Mouse (Mus musculus) gastrocnemius, postnatal 14 days (tissue): ENCODE measurements around the gene Zp1. TPM values are rescaled to one million over a fixed set of nuclear protein-coding genes. Genes with fewer than 3 reads are reported as not detected.

ENCODE experiments used
- DNase-seq: peaks from one replicate; pipeline ENCODE4 v3.0.0; 2021; ENCODE audit warnings: mixed read lengths
- intact Hi-C: fragments of 180-260 bp; cut with DNase I; formaldehyde crosslinking; loops from one replicate; pipeline ENCODE4 v1.15.1; 2025; ENCODE audit warnings: low total_unique reads
- total RNA-seq, 2 experiments: library from RNA; stranded (reverse); gene quantifications; 2 replicates each; pipeline ENCODE4 v1.2.3; 2021

Gene Zp1
- total RNA-seq, 2 experiments from 2014 or later: 0.51 TPM; not detected in 1

DNA sequence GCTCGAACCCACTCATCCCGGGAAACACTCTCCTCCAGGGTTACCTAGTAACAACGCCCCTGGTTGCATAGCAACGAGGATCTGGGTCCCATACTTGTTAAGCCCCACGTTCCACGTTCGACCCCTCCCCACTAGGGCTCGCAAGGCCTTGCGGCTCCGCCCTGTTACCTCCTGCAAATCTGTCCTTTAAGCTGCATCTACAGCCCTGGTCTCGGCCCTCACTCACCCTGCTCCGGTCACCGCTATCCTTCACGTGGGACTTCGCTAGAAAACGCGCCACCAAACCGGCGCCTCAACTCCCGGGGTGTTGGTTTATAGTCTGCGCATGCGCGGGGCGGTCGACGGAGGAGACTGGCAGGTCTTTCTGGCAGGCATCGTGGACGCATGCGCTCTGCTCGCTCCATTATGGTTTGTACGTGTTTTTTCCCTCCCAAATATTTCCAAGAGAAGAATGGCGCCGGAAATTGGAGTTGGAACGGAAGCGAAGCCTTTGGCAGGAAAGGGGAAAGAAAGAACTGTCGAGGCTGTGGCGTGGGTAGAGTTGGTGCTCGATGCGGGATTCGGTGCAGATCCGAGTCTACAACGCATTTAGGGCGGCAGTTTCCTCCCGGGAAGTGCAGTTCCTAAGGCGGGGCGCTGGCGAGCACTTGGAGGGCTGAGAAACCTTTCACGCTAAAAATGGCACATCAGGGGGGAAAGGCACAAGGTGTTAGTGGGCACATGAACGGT is 38.8 kb downstream of the Zp1 start, which contains the start of gene Tmem109:
Gene Tmem109, minus strand, starts transcription at position 576 of the 729 bp plus-strand sequence.
- intact Hi-C loops: no loop called here

GRCm38 (mm10) chr19:10880975-10881425 is 39.4 kb downstream of the Zp1 start:
- DNase-seq: peak; percentile 61
- intact Hi-C loops: no loop called here

More for the DNA sequence above, 38.8 kb downstream of the Zp1 start, which contains the start of gene Tmem109:
- DNase-seq: peak; percentile 95

DNA sequence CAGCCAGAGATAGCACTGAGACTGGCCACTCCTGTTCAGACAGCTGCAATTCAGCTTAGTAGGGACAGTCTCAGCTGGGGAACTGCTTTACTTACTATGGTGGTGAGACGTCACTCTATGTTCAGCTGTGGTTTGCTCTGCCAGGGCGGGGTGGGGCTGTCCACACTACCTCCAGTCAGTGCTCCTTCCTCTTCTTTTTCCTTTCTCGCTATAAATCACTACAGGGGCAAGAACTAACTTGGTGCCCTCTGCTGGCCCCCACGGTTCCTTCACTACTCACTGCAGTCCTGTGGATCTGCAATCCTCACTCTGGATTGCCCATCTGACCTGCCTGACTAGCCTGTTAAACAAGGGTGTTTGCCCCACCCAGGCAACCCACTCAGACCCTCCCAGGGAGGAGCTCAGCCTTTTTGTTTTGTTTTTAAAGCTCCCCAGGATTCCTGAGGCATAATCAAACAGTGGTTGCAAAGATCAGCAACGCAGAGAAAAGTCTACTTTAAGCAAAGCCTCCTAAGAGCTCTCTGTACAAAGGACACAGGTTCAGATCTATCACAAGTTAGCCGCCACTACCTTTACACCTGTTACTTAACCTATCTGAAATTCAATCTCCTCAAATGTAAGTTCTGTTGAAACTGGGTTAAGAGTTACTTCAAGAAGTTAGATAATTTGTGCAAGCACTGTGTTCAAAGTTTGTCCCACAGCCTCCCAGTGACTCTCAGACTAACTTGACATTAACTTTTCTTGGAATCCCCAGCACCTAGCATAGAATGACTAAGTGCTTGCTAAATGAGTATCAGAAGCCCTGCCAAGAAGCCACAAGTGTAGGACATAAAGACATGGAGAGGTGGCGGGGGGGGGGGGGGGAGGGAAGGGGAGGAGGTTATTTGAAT is 40.1 kb downstream of the Zp1 start:
- peak; percentile 67 for DNase-seq
- intact Hi-C loops: no loop called here

- no peak for DNase-seq
- intact Hi-C loops: no loop called here
Measured at GRCm38 (mm10) chr19:10878201-10878837, 42.1 kb downstream of the Zp1 start.

DNA sequence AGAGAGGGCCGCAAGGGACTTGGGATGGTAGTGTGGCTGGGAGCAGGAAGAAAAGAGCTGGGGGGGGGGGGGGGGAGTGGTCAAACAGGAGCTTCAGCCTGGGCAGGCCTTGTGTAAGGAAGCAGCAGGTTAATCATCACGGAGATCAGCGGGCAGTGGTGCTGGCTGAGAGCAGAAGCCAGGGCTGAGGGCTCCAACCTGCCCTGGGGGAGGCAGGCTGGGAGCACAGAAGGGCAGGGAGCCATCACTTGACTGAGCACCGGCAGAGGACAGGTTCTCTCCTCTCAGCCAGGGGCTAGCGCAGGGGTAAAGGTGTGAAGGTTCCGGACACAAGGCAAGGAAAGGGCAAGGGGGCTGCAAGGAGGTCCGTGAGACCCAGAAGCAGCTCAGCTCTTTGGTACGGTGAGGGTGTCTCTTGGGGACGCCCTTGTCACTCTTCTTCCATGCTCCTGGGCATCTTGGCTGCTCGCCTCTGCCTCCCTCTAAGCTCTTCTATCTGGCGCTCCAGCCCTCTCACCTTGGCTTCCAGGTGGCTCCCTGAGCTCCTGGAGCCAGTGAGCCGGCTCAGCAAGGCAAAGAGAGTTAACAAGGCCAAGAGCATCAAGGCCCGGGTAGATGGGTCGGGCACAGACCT is 49.0 kb downstream of the Zp1 start:
- DNase-seq: no peak
- intact Hi-C loops: loop anchor here (5.0 kb wide), 1 partner anchor 159 kb away; no protein-coding TSS in a partner anchor

DNA sequence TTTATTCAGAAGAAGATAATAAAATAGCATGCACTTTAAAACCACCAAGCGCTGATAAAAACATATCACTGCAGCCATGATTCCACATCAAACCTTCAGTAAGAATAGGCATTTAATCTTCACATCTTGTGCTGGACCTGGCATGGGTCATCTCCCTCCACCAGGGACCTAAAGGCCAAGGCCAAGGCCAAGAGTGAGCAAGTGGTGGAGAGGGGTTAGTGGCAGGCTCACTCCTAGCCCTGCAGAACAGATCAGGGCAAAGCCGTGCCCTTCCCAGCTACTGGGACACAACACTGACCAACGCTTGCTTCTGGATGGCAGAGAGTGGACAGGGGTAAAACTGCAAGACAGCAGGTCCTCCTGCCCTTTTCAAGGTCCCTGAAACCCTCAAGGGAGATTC is 49.8 kb downstream of the Zp1 start:
- intact Hi-C loops: loop anchor here (5.0 kb wide), 1 partner anchor 158 kb away; no protein-coding TSS in a partner anchor
- no peak for DNase-seq

GRCm38 (mm10) chr19:10869886-10870527 is 50.4 kb downstream of the Zp1 start, which contains the start of gene Tmem132a:
TSS of gene Tmem132a (minus strand) at chr19:10869940.
- DNase-seq: no peak
- intact Hi-C loops: loop anchor here (5.0 kb wide), 1 partner anchor 158 kb away; no protein-coding TSS in a partner anchor

DNA sequence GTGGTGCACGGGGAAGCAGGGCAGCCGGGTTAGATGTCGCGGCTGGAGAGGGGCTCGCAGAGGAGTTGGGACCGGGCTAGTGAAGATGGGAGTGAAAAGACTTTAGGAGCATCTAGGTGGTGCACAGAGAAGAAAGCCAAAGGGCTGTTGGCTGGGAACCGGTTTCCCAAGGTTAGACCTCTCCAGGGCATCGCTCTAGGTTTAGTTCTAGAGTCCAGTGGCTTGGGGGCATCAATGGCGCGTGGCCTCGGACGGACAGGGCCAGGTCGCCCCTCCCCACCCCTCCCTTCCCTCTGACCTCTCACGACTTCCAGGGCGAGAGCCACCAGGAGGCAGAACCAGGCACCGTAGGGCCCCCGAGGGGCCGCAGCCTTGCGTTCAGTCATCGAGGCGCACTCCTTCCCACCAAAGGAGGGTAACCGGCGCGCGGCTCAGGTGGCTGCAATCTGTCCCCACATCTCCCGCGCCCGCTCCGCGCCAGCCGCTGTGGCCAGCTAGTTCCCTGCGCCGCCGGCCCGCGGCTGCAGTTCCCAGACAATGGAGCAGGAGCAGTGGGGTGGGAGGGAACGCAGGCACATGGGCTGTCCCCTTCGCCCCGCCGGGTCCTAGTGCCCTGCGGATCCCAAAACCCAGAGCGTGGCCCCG is 51.1 kb downstream of the Zp1 start:
- intact Hi-C loops: no loop called here

GRCm38 (mm10) chr19:10868623-10869141 is 51.8 kb downstream of the Zp1 start:
- no peak for DNase-seq
- intact Hi-C loops: no loop called here

More for the DNA sequence above, 51.1 kb downstream of the Zp1 start:
- DNase-seq: peak; percentile 81

GRCm38 (mm10) chr19:10867946-10868622 is 52.3 kb downstream of the Zp1 start:
- intact Hi-C loops: no loop called here
- no peak for DNase-seq

GRCm38 (mm10) chr19:10866351-10866750 is 54.1 kb downstream of the Zp1 start:
- intact Hi-C loops: no loop called here
- DNase-seq: no peak

Other genes with a start within 250 kb of the Zp1 start
- not detected for gene Pga5, start 242.6 kb downstream of the Zp1 start, total RNA-seq
- 10 to 100 TPM; 15.2 to 22.0 TPM for gene Vps37c, start 231.9 kb downstream of the Zp1 start, total RNA-seq
- not detected for gene Cd5, start 181.6 kb downstream of the Zp1 start, total RNA-seq
- not detected for gene Cd6, start 90.6 kb downstream of the Zp1 start, total RNA-seq
- gene Slc15a3, start 80.9 kb downstream of the Zp1 start, total RNA-seq: under 1 TPM; 0.22 to 0.35 TPM
- 10 to 100 TPM; 12.9 to 17.3 TPM for gene Tmem132a, start 50.7 kb downstream of the Zp1 start, total RNA-seq
- 100 to 1,000 TPM; 193 to 196 TPM for gene Tmem109, start 38.6 kb downstream of the Zp1 start, total RNA-seq
- 100 to 1,000 TPM; 192 to 194 TPM for gene Prpf19, start 25.4 kb downstream of the Zp1 start, total RNA-seq
- under 1 TPM in 1 of 2 experiments, not detected in 1; 0.08 TPM for gene Ptgdr2, start 16.5 kb upstream of the Zp1 start, total RNA-seq
- 10 to 100 TPM; 17.7 to 25.7 TPM for gene Ccdc86, start 28.6 kb upstream of the Zp1 start, total RNA-seq
- gene Ms4a10, start 54.0 kb upstream of the Zp1 start, total RNA-seq: not detected
- gene Ms4a15, start 72.6 kb upstream of the Zp1 start, total RNA-seq: not detected
- not detected for gene Ms4a18, start 97.4 kb upstream of the Zp1 start, total RNA-seq
- gene Ms4a8a, start 160.5 kb upstream of the Zp1 start, total RNA-seq: under 1 TPM; 0.71 to 0.78 TPM
- gene 1700017D01Rik, start 210.2 kb upstream of the Zp1 start, total RNA-seq: under 1 TPM in 1 of 2 experiments, not detected in 1; 0.23 TPM
- gene 1700025F22Rik, start 244.7 kb upstream of the Zp1 start, total RNA-seq: not detected